Mouse (Mus musculus) liver, embryonic 14.5 days (tissue): ENCODE measurements around the gene Nol12. TPM values are rescaled to one million over a fixed set of nuclear protein-coding genes. Genes with fewer than 3 reads are reported as not detected.

ENCODE experiments used
- ATAC-seq: fragments of 200-750 bp; cut with Nextera tagmentation; 2 replicates; pipeline ENCODE4 v1.8.0; 2017; ENCODE audit warnings: moderate number of reproducible peaks, mild to moderate bottlenecking, moderate library complexity; ENCODE audit not compliant: insufficient read depth
- DNase-seq, 3 experiments: peaks; one replicate each; pipeline ENCODE4 v3.0.0-alpha.2; 2012 to 2013; ENCODE audit warnings: low read depth in 3 of 3, low spot score in 3 of 3
- H3K27ac ChIP-seq: fragments of 300-500 bp; sonication (generic); 2 replicates; pipeline ENCODE4 v1.5.1; 2014; ENCODE audit warnings: moderate library complexity, mild to moderate bottlenecking, control low read depth, inconsistent platforms
- H3K27me3 ChIP-seq: fragments of 300-500 bp; sonication (generic); 2 replicates; pipeline ENCODE4 v1.6.1; 2014; ENCODE audit warnings: mild to moderate bottlenecking, low read length, moderate library complexity; ENCODE audit not compliant: control insufficient read depth, insufficient read depth
- H3K36me3 ChIP-seq: fragments of 300-500 bp; sonication (generic); replicated peaks from 2 replicates; pipeline ENCODE4 v1.6.1; 2014; ENCODE audit warnings: low read depth; ENCODE audit not compliant: control insufficient read depth, insufficient read depth
- H3K4me1 ChIP-seq, 2 experiments: fragments of 200-500 bp in 1 of 2; fragments of 300-500 bp in 1 of 2; sonication (generic) in 1 of 2; replicated peaks; 2 replicates each; pipeline ENCODE4 v1.6.1; 2012 to 2014; ENCODE audit warnings: antibody characterized with exemption in 1 of 2, inconsistent platforms in 1 of 2, low read length in 1 of 2; ENCODE audit not compliant: control insufficient read depth in 2 of 2, insufficient read depth in 2 of 2
- H3K4me2 ChIP-seq: fragments of 300-500 bp; sonication (generic); 2 replicates; pipeline ENCODE4 v1.6.1; 2014; ENCODE audit warnings: low read depth, mild to moderate bottlenecking, control low read depth, moderate library complexity
- H3K4me3 ChIP-seq, 2 experiments: fragments of 200-500 bp in 1 of 2; fragments of 300-500 bp in 1 of 2; sonication (generic) in 1 of 2; 2 replicates each; pipeline ENCODE4 v1.5.1; 2012 to 2014; ENCODE audit warnings: low read depth in 2 of 2, low read length in 2 of 2, mild to moderate bottlenecking in 2 of 2, control low read depth in 1 of 2, inconsistent platforms in 1 of 2, moderate library complexity in 1 of 2; ENCODE audit not compliant: insufficient read depth in 1 of 2
- H3K9ac ChIP-seq: fragments of 300-500 bp; sonication (generic); replicated peaks from 2 replicates; pipeline ENCODE4 v1.6.1; 2014; ENCODE audit warnings: mild to moderate bottlenecking, control low read depth, moderate library complexity
- H3K9me3 ChIP-seq: fragments of 300-500 bp; sonication (generic); 2 replicates; pipeline ENCODE4 v1.6.1; 2016; ENCODE audit warnings: low read length, mixed read lengths; ENCODE audit not compliant: control insufficient read depth
- CTCF ChIP-seq: IDR thresholded peaks from 2 replicates; pipeline ENCODE4 v1.5.1; 2016; ENCODE audit warnings: antibody characterized with exemption, low read depth, control low read depth
- EP300 ChIP-seq: IDR thresholded peaks from 2 replicates; pipeline ENCODE4 v1.6.1; 2016; ENCODE audit warnings: antibody characterized with exemption, low read depth
- WGBS: fragments of 180-500 bp; shearing (Covaris S2); extraction: QIAGEN DNeasy Blood & Tissue Kit; methylation state at CpG from one replicate; pipeline ENCODE4 v1.1.7; 2014; ENCODE audit not compliant: insufficient replicate concordance; 5-methylcytosine and 5-hydroxymethylcytosine counted together
- polyA plus RNA-seq, 2 experiments: library from polyadenylated mRNA; depleted of rRNA in 1 of 2; stranded (reverse) in 1 of 2; unstranded in 1 of 2; fragments of >200 nt; fragmentation: Nextera tagmentation in 1 of 2; extraction: Ambion mirVana in 1 of 2; gene quantifications; 2 replicates each; pipeline versions ENCODE4 v1.2.1 to v1.2.3; 2012 to 2014

The Nol12 gene
- polyA plus RNA-seq, 2 experiments: 17.5 to 32.7 TPM

GRCm38 (mm10) chr15:78915660-78916017 lies 19.1 kb upstream of the Nol12 start:
- WGBS: 4% methylated on average over 8 of the region's 8 CpGs
- peak overlapping the region; percentile 90 for H3K4me2 ChIP-seq
- peaks cover 6 to 19% of the 10 kb centered on the region in 2 experiments; a peak in 3 of 4 replicates for H3K4me1 ChIP-seq
- no peaks in the 10 kb centered on the region for H3K27me3 ChIP-seq
- H3K9me3 ChIP-seq: no peaks in the 10 kb centered on the region
- ATAC-seq (peak; percentile 16; the same call in 1 of the 2 replicates), DNase-seq (peak; percentile 68 to 71 (median 68))
- H3K36me3 ChIP-seq: peaks cover 2% of the 10 kb centered on the region; the same call in 1 of the 2 replicates
- no peak overlapping the region for H3K27ac ChIP-seq
- peak overlapping the region in 1 of 2 experiments; percentile 61; a peak in 2 of 4 replicates for H3K4me3 ChIP-seq
- H3K9ac ChIP-seq: no peak overlapping the region
- no peak for TF ChIP-seq EP300
- TF ChIP-seq CTCF: peak; percentile 98

- no peaks in the 10 kb centered on the region for H3K9me3 ChIP-seq
- TF ChIP-seq EP300: no peak
- no peak for TF ChIP-seq CTCF
- no peak overlapping the region for H3K27ac ChIP-seq
- H3K27me3 ChIP-seq: no peaks in the 10 kb centered on the region
- peak overlapping the region in 1 of 2 experiments; percentile 61; a peak in 1 of 4 replicates for H3K4me3 ChIP-seq
- DNase-seq: no peak
- H3K4me1 ChIP-seq: peaks cover 7 to 19% of the 10 kb centered on the region in 2 experiments; a peak in 3 of 4 replicates
- no peak for ATAC-seq
- H3K4me2 ChIP-seq: peak overlapping the region; percentile 90
- 82% methylated on average over 12 of the region's 12 CpGs for WGBS
- peaks cover 2% of the 10 kb centered on the region; the same call in 1 of the 2 replicates for H3K36me3 ChIP-seq
- H3K9ac ChIP-seq: no peak overlapping the region
Measured at GRCm38 (mm10) chr15:78916052-78916826, 18.5 kb upstream of the Nol12 start.

GRCm38 (mm10) chr15:78918126-78918525 lies 16.6 kb upstream of the Nol12 start:
- Histone ChIP-seq H3K4me1 (peaks cover 24 to 37% of the 10 kb centered on the region in 2 experiments), H3K36me3 (peaks cover 2% of the 10 kb centered on the region; the same call in 1 of the 2 replicates), H3K27ac (no peak overlapping the region), H3K9ac (no peak overlapping the region), H3K4me3 (no peak overlapping the region), H3K4me2 (no peak overlapping the region), H3K9me3 (no peaks in the 10 kb centered on the region), H3K27me3 (no peaks in the 10 kb centered on the region)
- DNase-seq (no peak), ATAC-seq (no peak)
- TF ChIP-seq EP300 (no peak), CTCF (no peak)
- WGBS: 89% methylated on average over 23 of the region's 23 CpGs

- DNase-seq (no peak), ATAC-seq (no peak)
- peaks cover 35 to 48% of the 10 kb centered on the region in 2 experiments for H3K4me1 ChIP-seq
- H3K4me2 ChIP-seq: no peak overlapping the region
- no peaks in the 10 kb centered on the region for H3K9me3 ChIP-seq
- TF ChIP-seq CTCF: no peak
- no peak for TF ChIP-seq EP300
- H3K27ac ChIP-seq: no peak overlapping the region
- 72% methylated on average over 12 of the region's 12 CpGs for WGBS
- H3K4me3 ChIP-seq: no peak overlapping the region
- no peaks in the 10 kb centered on the region for H3K27me3 ChIP-seq
- H3K36me3 ChIP-seq: peaks cover 2% of the 10 kb centered on the region; the same call in 1 of the 2 replicates
- H3K9ac ChIP-seq: no peak overlapping the region
Measured at GRCm38 (mm10) chr15:78919914-78920313, 14.8 kb upstream of the Nol12 start.

- Histone ChIP-seq H3K27me3 (no peaks in the 10 kb centered on the region), H3K4me2 (peak overlapping the region; percentile 91), H3K4me3 (peak overlapping the region; percentile 51 to 59), H3K36me3 (peaks cover 2% of the 10 kb centered on the region; the same call in 1 of the 2 replicates), H3K9me3 (no peaks in the 10 kb centered on the region), H3K4me1 (peaks cover 60 to 61% of the 10 kb centered on the region in 2 experiments), H3K27ac (peak overlapping the region; percentile 98), H3K9ac (peak overlapping the region; percentile 75)
- peak; percentile 76 for TF ChIP-seq CTCF
- TF ChIP-seq EP300: peak; percentile 97
- ATAC-seq: peak; percentile 82
- DNase-seq: peak; percentile 89 to 92 (median 91)
- WGBS: 16% methylated on average over 7 of the region's 7 CpGs
Measured at GRCm38 (mm10) chr15:78922700-78923099, 12.0 kb upstream of the Nol12 start.
